19 mouse cellular contexts compared by ENCODE assay signal in genomic region chr6:49195188-49195587, GRCm38 (mm10). TPM values are rescaled to one million over a fixed set of nuclear protein-coding genes. Genes with fewer than 3 reads are reported as not detected.
A peak's percentile ranks its signal among the peaks of the same experiment; 100 is the strongest.
DNase-seq lines count a peak whose midpoint lies in the region; ATAC-seq lines count a peak whose summit lies in the region.
"Had no signal": no experiment of that assay in that cellular context is flagged by ENCODE, and none has a peak within 500 bp of the region (broad histone marks: within the 10 kb centered on the region; RNA-seq: fewer than 3 reads in every experiment).

No protein-coding gene starts in this region.

- intact Hi-C loops in heart, postnatal 10 days (cut with DNase I), result no loop called here

- no peak overlapping the region for H3K4me2 ChIP-seq in neural tube, embryonic 12.5 days (replicated peaks)
- H3K4me2 ChIP-seq in embryonic facial prominence, embryonic 11.5 days (ENCODE audit: low read depth, low read length), result no peak overlapping the region
- H3K4me2 ChIP-seq in kidney, embryonic 15.5 days, result no peak overlapping the region
- H3K4me2 ChIP-seq: embryonic facial prominence, embryonic 12.5 days; hindbrain, embryonic 13.5 days had no signal

- H3K27ac ChIP-seq in neural tube, embryonic 12.5 days, result no peak overlapping the region
- H3K27ac ChIP-seq in embryonic facial prominence, embryonic 11.5 days (replicated peaks; ENCODE audit: low read depth, low read length), result no peak overlapping the region
- no peak overlapping the region for H3K27ac ChIP-seq in kidney, embryonic 15.5 days
- H3K27ac ChIP-seq: embryonic facial prominence, embryonic 12.5 days; heart, embryonic 10.5 days; hindbrain, embryonic 13.5 days; hindbrain, postnatal 0 days had no signal

- H3K4me3 ChIP-seq in neural tube, embryonic 12.5 days, result no peak overlapping the region
- no peak overlapping the region for H3K4me3 ChIP-seq in embryonic facial prominence, embryonic 11.5 days (ENCODE audit: low read depth, low read length)
- H3K4me3 ChIP-seq in kidney, embryonic 15.5 days (replicated peaks), result no peak overlapping the region
- H3K4me3 ChIP-seq: embryonic facial prominence, embryonic 12.5 days; heart, embryonic 10.5 days; hindbrain, embryonic 13.5 days had no signal

- H3K9me3 ChIP-seq in neural tube, embryonic 12.5 days, result 0 out of 2 replicates have a peak, but pooled peaks cover 11% of the 10 kb centered on the region
- no peaks in the 10 kb centered on the region for H3K9me3 ChIP-seq in embryonic facial prominence, embryonic 11.5 days (replicated peaks; ENCODE audit: control insufficient read depth, low read length)
- H3K9me3 ChIP-seq in kidney, embryonic 15.5 days (replicated peaks), result no peaks in the 10 kb centered on the region
- H3K9me3 ChIP-seq: heart, embryonic 10.5 days had no signal

- H3K36me3 ChIP-seq in neural tube, embryonic 12.5 days, result peaks cover 29% of the 10 kb centered on the region
- peaks cover 3% of the 10 kb centered on the region for H3K36me3 ChIP-seq in embryonic facial prominence, embryonic 11.5 days (replicated peaks; ENCODE audit: control insufficient read depth, insufficient read depth, low read depth, low read length)
- H3K36me3 ChIP-seq in kidney, embryonic 15.5 days, result peaks cover 28% of the 10 kb centered on the region

- ATAC-seq in neural tube, embryonic 12.5 days (ENCODE audit: low FRiP score, low read depth), result 0 out of 2 replicates have a peak, but pooled peaks have one; percentile 25
- no peak for ATAC-seq in embryonic facial prominence, embryonic 11.5 days (replicated peaks; ENCODE audit: insufficient number of reproducible peaks, low FRiP score, low TSS enrichment, low read depth)
- ATAC-seq in kidney, embryonic 15.5 days (replicated peaks; ENCODE audit: low FRiP score), result no peak
- ATAC-seq: forebrain, embryonic 14.5 days; hindbrain, postnatal 0 days had no signal

- H3K9ac ChIP-seq in neural tube, embryonic 12.5 days, result no peak overlapping the region
- no peak overlapping the region for H3K9ac ChIP-seq in embryonic facial prominence, embryonic 11.5 days (replicated peaks; ENCODE audit: low read length)
- H3K9ac ChIP-seq in kidney, embryonic 15.5 days, result no peak overlapping the region
- H3K9ac ChIP-seq: embryonic facial prominence, embryonic 12.5 days; hindbrain, embryonic 13.5 days had no signal

- no peaks in the 10 kb centered on the region for H3K4me1 ChIP-seq in neural tube, embryonic 12.5 days
- H3K4me1 ChIP-seq in embryonic facial prominence, embryonic 11.5 days (ENCODE audit: control insufficient read depth, insufficient read depth, low read length), result no peaks in the 10 kb centered on the region
- H3K4me1 ChIP-seq in kidney, embryonic 15.5 days, result no peaks in the 10 kb centered on the region

- no peaks in the 10 kb centered on the region for H3K27me3 ChIP-seq in neural tube, embryonic 12.5 days (replicated peaks)
- no peaks in the 10 kb centered on the region for H3K27me3 ChIP-seq in embryonic facial prominence, embryonic 11.5 days (ENCODE audit: control insufficient read depth, insufficient read depth, low read length)
- no peaks in the 10 kb centered on the region for H3K27me3 ChIP-seq in kidney, embryonic 15.5 days
- H3K27me3 ChIP-seq: embryonic facial prominence, embryonic 12.5 days; hindbrain, embryonic 13.5 days had no signal

- 83% methylated on average over 10 of the region's 10 CpGs for WGBS in neural tube, embryonic 12.5 days
- 81% methylated on average over 10 of the region's 10 CpGs for WGBS in embryonic facial prominence, embryonic 11.5 days
- WGBS in kidney, embryonic 15.5 days, result 83% methylated on average over 10 of the region's 10 CpGs

- DNase-seq in heart, adult 11 months, result peak; percentile 67
- DNase-seq in heart, postnatal 10 days, result no peak
- DNase-seq in neural tube, embryonic 10.5 days (ENCODE audit: extremely low spot score, low spot score), result no peak
- DNase-seq in embryonic facial prominence, embryonic 11.5 days (ENCODE audit: low spot score), result peak; percentile 42
- DNase-seq in spleen, postnatal 4 days (ENCODE audit: low spot score in 2 of 2), result no peak
- DNase-seq: adrenal gland, adult 8-10 months; adrenal gland, postnatal 36 days; cerebellum, adult 2 months; cerebellum, postnatal 10 days; gastrocnemius, postnatal 36 days; heart, adult 18-20 months; heart, postnatal 14 days had no signal

RNA-seq across cellular contexts. Expression of gene Igf2bp3, which starts 19.6 kb away (rescaled TPM):
- 1 to 10 TPM; 4.3 to 4.5 TPM for total RNA-seq in heart, postnatal 10 days (2021)
- polyA plus RNA-seq in neural tube, embryonic 12.5 days (2016; fragmentation: Nextera tagmentation; extraction: Ambion mirVana), result 94.0 and 95.9 TPM in 2 replicates
- 138 and 149 TPM in 2 replicates for polyA plus RNA-seq in embryonic facial prominence, embryonic 11.5 days (2014; fragmentation: Nextera tagmentation; extraction: Ambion mirVana)
- polyA plus RNA-seq in kidney, embryonic 15.5 days (2015; fragmentation: Nextera tagmentation; extraction: Ambion mirVana), result 46.2 and 49.7 TPM in 2 replicates
- total RNA-seq: heart, adult 18-20 months had no signal

Comparison
In these comparisons a context has a peak if more than half of its experiments do, and no peak if none do; other contexts are left out.
1. DNase-seq: peak in heart, adult 11 months (single experiment) and embryonic facial prominence, embryonic 11.5 days (single experiment); none in heart, postnatal 10 days (0 of 2), neural tube, embryonic 10.5 days (single experiment) and spleen, postnatal 4 days (0 of 2).